Mouse (Mus musculus) MEL-GATA-1-ER (cell line): ENCODE results near the gene Aldh1a2.

ENCODE experiments used
- DNase-seq: peaks from one replicate; pipeline ENCODE4 v3.0.0-alpha.2; 2012; ENCODE audit warnings: low read depth; ENCODE audit errors: extremely low read depth

The Aldh1a2 gene

DNA sequence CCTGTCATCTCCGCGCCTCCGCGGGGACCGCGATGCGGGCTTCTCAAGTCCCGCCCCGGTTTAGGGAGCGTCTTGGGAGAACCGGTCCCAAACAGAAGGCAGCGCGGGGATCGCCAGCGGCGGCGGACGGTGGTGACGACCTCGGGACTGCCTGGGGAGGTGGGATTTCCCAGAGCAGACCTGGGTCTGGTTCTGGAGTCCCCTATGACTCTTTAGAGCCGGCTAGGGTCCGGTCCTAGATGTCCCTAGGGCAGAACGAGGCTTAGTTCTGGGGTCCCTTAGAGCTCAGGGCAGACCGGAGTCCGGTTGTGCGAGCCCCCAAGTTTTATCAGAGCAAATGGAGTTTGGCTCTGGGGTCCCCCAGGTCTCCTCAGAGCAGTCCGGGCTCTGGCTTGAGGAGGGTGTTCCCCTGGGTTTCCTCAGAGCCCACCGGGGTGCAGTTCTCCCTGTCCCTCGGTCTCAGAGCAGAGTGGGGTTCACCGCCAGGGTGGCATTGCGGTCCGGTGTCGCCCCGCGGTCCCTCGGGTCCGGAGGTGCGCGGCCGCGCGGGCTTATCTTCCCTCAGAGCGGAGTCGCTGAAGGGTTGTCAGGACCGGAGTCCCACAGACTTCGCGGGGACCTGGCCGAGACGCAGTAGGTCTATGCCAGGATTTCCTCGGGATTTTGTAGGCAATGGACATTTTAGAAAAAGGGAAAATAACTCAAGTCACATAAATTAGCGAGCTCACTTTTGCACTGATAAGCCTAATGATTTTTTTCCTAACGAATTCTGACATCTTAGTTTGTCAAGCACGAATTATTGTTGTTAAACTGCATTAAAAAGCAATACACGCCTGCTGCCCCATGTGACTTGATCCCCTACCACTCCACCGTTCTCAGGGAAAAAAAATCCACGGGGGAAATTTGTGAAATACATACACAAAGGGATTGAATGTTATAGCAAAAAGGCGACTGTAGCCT, 727 bp downstream of the Aldh1a2 start:
- DNase-seq: no peak

DNA sequence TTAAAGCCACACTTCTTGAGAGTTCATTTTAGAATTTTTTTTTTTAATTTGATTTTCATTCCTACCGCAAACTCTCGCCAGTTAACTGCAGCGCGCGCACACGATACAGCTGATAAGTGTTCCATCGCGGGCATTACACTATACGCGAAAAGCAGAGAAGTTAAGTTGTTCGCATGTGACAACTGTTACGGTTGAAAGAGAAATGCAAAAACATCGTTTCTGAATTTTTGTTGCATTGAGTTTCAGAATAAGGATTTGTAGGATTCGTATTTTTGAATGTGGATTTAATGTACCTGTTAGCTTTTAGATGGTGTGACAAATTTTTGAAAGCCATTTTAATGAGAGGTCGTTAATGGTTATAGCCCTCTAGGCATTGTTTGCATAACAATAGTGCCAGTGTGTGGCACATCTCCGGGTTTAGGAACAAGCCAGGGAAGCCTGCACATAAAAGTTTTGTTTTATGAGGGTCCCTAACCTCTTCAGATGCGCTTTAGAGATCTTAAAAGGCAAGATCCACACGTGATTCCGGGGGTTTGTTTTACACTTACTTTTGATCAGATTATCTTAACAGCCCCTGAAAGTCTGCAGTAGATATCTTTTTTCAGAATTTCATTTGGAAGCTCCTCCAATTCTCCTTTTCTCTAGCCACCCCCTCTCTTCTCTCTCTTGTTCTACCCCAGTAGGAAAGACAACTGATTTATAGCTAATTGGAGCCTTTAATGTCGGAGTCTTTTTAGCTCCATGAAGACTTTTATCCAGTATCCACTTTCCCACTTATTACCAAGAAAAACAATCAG, 1.6 kb downstream of the Aldh1a2 start:
- no peak for DNase-seq

GRCm38 (mm10) chr9:71217793-71218095, 2.2 kb downstream of the Aldh1a2 start:
- no peak for DNase-seq

GRCm38 (mm10) chr9:71219161-71219560, 3.6 kb downstream of the Aldh1a2 start:
- no peak for DNase-seq

DNA sequence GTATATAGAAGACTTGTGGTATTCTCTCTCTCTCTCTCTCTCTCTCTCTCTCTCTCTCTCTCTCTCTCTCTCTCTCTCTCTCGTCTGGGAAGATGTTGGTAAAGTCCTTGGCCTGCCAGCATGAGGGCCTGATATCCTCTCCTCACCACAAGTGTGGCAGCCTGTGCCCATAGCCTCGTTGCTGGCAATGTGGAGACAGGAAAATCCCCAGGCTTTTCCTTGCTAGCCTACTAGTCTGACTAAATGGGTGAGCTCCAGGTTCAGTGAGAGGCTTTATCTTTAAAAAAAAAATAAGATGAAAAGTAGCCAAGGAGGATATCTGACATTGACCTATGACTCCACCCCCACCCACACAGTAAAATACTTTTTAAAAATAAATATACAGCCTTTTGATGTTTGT, 4.8 kb downstream of the Aldh1a2 start:
- DNase-seq: no peak

DNA sequence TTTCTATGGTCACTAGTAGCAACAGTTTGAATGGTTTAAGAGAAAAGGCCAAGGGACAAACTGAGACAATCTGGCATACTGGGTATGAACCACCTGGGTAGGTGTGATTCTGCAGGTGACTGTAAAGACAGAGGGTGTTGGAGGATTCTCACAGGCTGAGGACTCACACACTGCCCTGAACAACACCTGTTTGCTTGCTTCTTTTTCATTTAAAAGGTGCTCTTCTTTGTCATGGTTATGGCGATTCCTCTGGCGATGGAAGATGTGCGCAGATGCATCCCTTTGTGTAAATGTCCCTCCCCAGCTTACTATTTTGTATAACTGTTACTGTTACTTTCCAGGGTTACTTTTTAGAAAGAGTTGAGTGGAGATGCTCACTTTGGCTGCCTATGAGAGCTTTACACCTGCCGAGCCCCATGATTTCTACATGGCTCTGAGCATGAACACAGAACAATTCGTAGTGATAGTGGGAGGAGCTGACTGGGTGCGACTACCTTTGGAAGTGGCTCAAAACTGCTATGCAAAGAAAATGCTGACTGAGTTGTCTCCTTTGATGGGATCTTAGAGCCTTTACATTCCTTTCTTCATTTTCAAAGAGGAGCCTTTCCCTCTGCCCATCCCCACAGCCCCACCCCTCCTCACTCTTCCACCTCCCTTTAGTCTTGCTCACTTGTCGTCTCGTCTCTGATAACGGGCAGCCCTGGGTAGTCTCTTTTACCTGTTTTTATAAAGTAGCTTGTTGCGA, 11.8 kb downstream of the Aldh1a2 start:
- DNase-seq: no peak

GRCm38 (mm10) chr9:71230011-71230410, 14.4 kb downstream of the Aldh1a2 start:
- DNase-seq: no peak

- DNase-seq: no peak
Measured at GRCm38 (mm10) chr9:71236540-71236939, 21.0 kb downstream of the Aldh1a2 start.

GRCm38 (mm10) chr9:71239926-71240325, 24.3 kb downstream of the Aldh1a2 start:
- no peak for DNase-seq

DNA sequence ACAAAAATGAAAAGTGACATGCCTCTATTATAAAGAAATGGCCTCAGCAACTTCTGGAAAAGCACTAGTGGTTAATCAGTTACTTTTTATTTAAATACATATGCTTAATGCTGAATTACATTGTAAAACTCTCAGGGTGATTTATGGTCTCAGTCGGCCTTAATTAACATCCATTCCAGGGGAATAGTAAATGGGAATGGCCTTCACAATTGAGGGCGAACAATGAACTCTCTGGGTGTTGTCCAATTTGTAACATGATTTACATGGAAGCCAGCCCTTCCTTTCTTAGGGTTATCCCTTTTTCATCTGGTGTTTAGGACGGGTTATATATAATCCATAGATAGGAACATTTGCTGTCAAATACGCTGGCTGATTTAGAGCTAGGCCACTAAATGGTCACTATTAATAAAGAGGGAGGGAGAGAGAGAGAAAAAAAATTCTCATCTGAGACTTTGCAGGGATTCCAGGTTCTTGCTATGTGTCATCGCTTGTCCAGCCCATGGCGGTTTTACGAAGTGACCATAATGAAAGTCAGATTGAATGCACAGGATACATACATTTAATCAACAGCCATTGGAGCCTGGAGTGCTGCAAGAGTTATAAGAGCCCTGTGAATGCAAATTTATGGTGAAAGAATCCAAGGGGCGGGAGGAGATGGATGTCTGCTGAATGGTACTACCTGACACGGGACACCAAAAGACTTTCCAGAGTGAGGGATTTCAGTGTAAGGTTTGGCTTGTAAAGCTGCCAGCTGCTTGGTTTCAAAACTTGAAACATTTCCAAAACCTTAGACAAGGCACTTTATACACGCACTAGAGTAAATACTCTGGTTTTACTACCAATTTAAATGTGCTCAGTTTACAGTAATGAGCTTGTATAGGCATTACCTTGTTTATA, 26.2 kb downstream of the Aldh1a2 start:
- no peak for DNase-seq

DNA sequence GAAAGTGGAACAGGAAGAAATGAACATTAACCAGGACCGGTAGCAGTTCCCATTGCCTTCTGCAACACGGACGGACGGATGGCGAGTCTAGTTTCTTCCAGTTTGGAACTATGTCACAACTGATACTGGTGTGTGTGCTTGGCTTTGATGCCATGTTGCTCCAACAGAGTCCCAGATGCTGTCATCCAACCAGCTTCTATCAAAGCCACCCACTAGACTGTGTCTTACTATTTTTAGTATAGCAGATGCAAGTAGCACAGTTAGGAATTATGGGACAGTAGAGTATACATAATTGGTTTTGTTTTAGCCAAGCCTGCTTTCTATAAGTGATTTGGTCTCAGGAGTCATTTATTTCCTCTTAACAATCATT, 26.8 kb downstream of the Aldh1a2 start:
- no peak for DNase-seq

DNA sequence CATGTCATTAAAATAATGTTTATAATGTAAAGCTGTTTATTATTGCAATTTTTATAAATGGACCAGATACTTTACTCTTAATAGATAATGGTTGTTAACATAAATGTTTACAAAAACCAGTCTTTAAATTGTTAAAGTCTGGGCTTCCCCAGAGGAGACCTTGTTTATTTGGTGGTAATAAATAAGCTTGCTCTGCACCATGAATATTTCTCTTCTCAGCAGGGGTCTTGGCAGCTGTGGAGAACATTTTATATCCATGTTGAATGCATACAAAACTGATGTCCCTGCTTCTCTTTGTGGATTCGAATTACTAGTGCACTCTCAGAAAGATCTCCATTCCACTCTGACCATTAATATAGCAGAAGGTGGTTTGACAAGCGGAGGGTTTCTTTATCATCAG, 38.8 kb downstream of the Aldh1a2 start:
- DNase-seq: no peak

DNA sequence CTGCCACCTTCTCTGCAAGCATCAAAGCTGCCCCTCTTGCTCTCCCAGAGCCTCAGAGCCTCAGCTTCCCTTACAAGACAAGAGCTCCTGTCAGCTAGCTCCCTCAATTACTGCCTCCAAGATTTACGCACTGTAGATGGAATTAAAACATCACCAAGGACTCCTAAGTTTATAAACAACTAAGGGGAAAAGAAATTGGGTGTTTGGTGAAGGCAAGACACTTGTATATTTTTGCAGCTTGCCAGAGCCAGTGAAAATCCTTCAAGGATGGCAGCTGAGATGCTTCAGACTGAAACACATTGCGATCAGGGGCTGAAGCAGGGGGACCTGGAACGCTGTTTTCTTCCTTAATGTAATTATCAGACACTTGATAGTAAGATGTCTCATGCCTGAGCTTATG, 47.1 kb downstream of the Aldh1a2 start:
- DNase-seq: no peak

- DNase-seq: no peak
Measured at GRCm38 (mm10) chr9:71269711-71270110, 54.1 kb downstream of the Aldh1a2 start.

DNA sequence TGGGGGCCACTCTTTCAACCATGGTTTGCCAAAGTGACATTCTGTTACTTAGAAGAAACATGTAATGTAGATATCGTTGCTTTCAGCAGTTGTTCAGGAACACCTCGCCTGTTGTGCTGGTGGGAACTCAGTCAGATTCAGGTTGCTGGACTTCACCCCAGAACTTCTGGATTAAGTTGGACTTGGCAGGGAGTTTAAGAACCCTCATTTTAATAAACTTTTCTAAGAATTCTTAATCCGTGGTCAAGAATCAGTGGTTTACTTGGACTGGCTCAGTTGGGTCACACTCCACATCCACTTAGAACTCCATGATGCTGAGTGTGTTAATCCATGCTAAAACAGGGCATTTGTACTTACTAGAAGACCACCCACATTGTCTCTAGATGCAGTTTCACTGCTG, 54.6 kb downstream of the Aldh1a2 start:
- no peak for DNase-seq

GRCm38 (mm10) chr9:71276149-71276721, 60.6 kb downstream of the Aldh1a2 start:
- no peak for DNase-seq

DNA sequence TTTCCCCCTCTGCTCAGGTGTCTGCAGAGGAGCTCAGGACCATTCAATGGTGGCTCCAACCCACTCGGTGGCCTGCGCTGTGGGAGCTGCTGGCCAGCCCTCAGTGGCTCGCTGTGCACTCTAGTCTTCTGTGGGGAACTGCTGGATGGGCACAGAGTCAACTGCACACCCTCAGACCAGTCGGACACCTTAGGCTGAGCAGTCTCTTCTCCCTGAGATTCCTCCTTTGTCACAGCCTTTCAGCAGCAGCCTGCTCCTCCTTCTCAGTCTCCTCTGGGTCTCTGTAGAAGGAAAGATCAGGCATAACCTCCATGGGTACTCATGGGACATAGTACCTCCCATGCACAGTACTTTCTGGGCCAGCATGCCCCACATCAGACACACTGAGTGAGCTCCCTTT, 63.2 kb downstream of the Aldh1a2 start:
- DNase-seq: no peak

DNA sequence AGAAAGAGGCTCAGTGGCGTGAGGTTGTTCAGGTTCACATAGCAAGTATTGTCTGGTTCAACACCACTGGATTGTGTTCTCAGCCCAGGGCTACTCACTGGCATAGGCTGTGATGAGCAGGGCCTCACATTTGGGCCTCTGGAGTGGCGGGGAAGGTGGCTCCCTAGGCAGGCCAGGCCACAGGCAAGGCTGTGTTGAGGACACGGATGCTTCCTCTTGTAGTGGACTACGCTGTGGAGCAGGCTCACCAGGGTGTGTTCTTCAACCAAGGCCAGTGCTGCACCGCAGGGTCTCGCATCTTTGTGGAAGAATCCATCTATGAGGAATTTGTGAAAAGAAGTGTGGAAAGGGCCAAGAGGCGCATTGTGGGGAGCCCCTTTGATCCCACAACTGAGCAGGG, 67.6 kb downstream of the Aldh1a2 start:
- no peak for DNase-seq

DNA sequence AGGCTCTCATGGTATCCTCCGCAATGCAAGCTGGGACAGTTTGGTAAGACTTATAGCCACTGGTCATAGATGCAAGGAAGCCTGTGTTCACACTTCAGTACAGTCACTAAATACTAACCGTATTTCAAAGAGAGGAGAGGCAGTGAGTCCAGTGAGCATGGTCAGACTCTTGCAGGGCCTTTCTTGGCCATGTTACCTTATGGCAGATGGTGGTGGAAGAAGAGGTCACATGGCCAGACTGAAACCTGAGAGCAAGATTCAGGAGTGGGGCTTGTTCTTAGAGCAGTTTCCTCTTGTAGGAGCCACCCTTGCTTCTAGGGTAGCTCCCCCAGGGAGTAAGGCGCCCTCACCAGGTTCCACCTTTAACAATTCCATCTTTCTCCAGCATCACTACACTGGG, 69.6 kb downstream of the Aldh1a2 start:
- DNase-seq: no peak

DNA sequence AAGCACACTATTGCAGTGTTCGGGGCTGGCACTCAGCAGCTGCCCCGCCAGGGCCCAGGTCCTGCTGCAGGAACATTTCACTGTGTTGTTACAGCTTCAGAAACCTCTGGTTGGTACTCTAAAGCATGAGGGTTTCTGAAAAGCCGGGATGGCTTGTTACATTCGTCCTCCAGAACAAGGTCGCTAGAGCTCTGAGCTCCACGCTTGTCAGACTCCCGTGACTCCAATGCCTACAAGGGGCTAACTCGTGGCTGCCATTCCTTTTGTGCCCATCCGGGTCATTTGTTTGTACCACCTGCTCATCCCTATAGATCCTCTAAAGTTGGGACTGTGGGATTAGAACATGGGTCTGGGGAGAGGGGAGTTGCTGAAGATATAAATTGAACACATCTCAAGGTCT, 70.8 kb downstream of the Aldh1a2 start:
- DNase-seq: no peak

- DNase-seq: no peak
Measured at GRCm38 (mm10) chr9:71288738-71289137, 73.1 kb downstream of the Aldh1a2 start.
